In the genomic region with DNA sequence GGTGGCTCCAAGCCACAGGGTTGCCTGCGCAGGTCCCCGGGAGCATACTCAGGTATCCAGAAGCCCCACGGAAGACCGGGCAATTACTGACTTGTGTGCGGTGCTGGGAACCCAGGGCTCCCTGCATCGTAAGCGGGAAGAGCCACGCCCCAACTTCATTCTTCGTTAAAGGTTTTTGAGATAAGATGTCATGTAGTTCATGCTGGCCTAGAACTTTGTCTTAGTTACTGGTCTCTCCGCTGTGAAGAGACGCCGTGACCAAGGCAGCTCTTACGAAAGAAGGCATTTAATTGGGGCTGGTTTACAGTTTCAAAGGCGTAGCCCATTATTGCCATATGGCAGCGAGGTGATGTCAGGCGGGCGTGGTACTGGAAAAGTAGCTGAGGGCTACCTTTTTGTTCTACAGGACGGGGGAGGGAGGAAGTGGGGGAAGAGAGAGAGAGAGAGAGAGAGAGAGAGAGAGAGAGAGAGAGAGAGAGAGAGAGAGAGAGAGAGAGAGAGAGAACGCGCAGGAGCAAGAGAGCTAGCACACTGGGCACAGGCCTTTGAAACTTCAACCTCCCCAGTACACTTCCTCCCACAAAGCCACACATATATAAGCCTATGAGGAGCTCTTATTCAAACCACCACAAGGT, we compare ENCODE assay signal across 9 mouse cellular contexts. TPM values are rescaled to one million over a fixed set of nuclear protein-coding genes. Genes with fewer than 3 reads are reported as not detected.
DNase-seq lines count a peak whose midpoint lies in the region; ATAC-seq and TF ChIP-seq lines count a peak whose summit lies in the region.
"Had no signal": no experiment of that assay in that cellular context is flagged by ENCODE, and none has a peak within 500 bp of the region (broad histone marks: within the 10 kb centered on the region; RNA-seq: fewer than 3 reads in every experiment).

No protein-coding gene starts in this region.

- ATAC-seq in neural tube, embryonic 13.5 days (ENCODE audit: low read depth) = no peak
- ATAC-seq in limb, embryonic 14.5 days (ENCODE audit: low FRiP score, low read depth) = 0 out of 2 replicates have a peak, but pooled peaks have one; percentile 31

- 0 out of 2 replicates have a peak overlapping the region, but pooled peaks have one; percentile 5 for H3K4me2 ChIP-seq in neural tube, embryonic 13.5 days
- H3K4me2 ChIP-seq in limb, embryonic 14.5 days (replicated peaks; ENCODE audit: low read depth, low read length, severe bottlenecking) = peak overlapping the region; percentile 39

- intact Hi-C loops in left cerebral cortex, postnatal 10 days (cut with DNase I) = no loop called here

- peaks cover 20% of the 10 kb centered on the region for H3K36me3 ChIP-seq in neural tube, embryonic 13.5 days
- H3K36me3 ChIP-seq in embryonic facial prominence, embryonic 10.5 days (replicated peaks) = peaks cover 27% of the 10 kb centered on the region
- peaks cover 25% of the 10 kb centered on the region for H3K36me3 ChIP-seq in limb, embryonic 14.5 days (ENCODE audit: control insufficient read depth, insufficient read depth, low read length)

- no peak overlapping the region for H3K27ac ChIP-seq in neural tube, embryonic 13.5 days (replicated peaks)
- peak overlapping the region; percentile 35; the same call in 1 of the 2 replicates for H3K27ac ChIP-seq in embryonic facial prominence, embryonic 10.5 days (replicated peaks)
- peak overlapping the region; percentile 43; the same call in 1 of the 2 replicates for H3K27ac ChIP-seq in limb, embryonic 14.5 days (replicated peaks; ENCODE audit: low read depth, low read length)

- DNase-seq in neural tube, embryonic 10.5 days (ENCODE audit: extremely low spot score, low spot score) = no peak
- DNase-seq in embryonic facial prominence, embryonic 10.5 days (ENCODE audit: low spot score) = no peak
- peak; percentile 57 for DNase-seq in limb, embryonic 14.5 days (ENCODE audit: low spot score)
- DNase-seq in thymus, postnatal 25 days = peak; percentile 53
- DNase-seq in left cerebral cortex, postnatal 10 days (ENCODE audit: extremely low spot score in 1 of 2, low spot score in 2 of 2) = no peak
- DNase-seq in left cerebral cortex, adult 11 months (ENCODE audit: low spot score) = no peak
- no peak for DNase-seq in adipocyte (ENCODE audit: low spot score)
- DNase-seq: gastrocnemius, postnatal 36 days had no signal

- H3K9ac ChIP-seq in neural tube, embryonic 13.5 days = no peak overlapping the region
- H3K9ac ChIP-seq in limb, embryonic 14.5 days (ENCODE audit: low read depth, low read length, severe bottlenecking) = no peak overlapping the region

- TF ChIP-seq POLR2A in limb, embryonic 14.5 days (IDR thresholded peaks at IDR 0.05; ENCODE audit: borderline replicate concordance, extremely low read depth, insufficient read depth, insufficient read length) = no peak

- WGBS in neural tube, embryonic 13.5 days = 61% methylated on average over 20 of the region's 20 CpGs
- 61% methylated on average over 20 of the region's 20 CpGs for WGBS in embryonic facial prominence, embryonic 10.5 days
- 26% methylated on average over 20 of the region's 20 CpGs for WGBS in limb, embryonic 14.5 days

- H3K4me3 ChIP-seq in neural tube, embryonic 13.5 days = no peak overlapping the region
- H3K4me3 ChIP-seq in embryonic facial prominence, embryonic 10.5 days = peak overlapping the region; percentile 25; the same call in 1 of the 2 replicates
- H3K4me3 ChIP-seq in limb, embryonic 14.5 days (replicated peaks; ENCODE audit: low read length) = no peak overlapping the region; the same call in 1 of the 2 replicates

- no peaks in the 10 kb centered on the region for H3K27me3 ChIP-seq in neural tube, embryonic 13.5 days
- no peaks in the 10 kb centered on the region for H3K27me3 ChIP-seq in embryonic facial prominence, embryonic 10.5 days (replicated peaks; ENCODE audit: low read depth, poor library complexity, severe bottlenecking)
- H3K27me3 ChIP-seq in limb, embryonic 14.5 days (ENCODE audit: control insufficient read depth, insufficient read depth, low read length) = no peaks in the 10 kb centered on the region

- H3K9me3 ChIP-seq in neural tube, embryonic 13.5 days = no peaks in the 10 kb centered on the region
- no peaks in the 10 kb centered on the region for H3K9me3 ChIP-seq in embryonic facial prominence, embryonic 10.5 days
- H3K9me3 ChIP-seq in limb, embryonic 14.5 days (ENCODE audit: control insufficient read depth, low read length) = no peaks in the 10 kb centered on the region

- H3K4me1 ChIP-seq in neural tube, embryonic 13.5 days (replicated peaks) = peaks cover under 1% of the 10 kb centered on the region; the same call in 1 of the 2 replicates
- H3K4me1 ChIP-seq in embryonic facial prominence, embryonic 10.5 days = peaks cover 26% of the 10 kb centered on the region
- H3K4me1 ChIP-seq in limb, embryonic 14.5 days (ENCODE audit: control insufficient read depth, insufficient read depth, low read length) = peaks cover 22% of the 10 kb centered on the region

RNA-seq across cellular contexts. Expression of a gene that starts 7.7 kb away (rescaled TPM):
- 72.2 and 73.4 TPM in 2 replicates for polyA plus RNA-seq in neural tube, embryonic 13.5 days (2015; fragmentation: Nextera tagmentation; extraction: Ambion mirVana)
- polyA plus RNA-seq in embryonic facial prominence, embryonic 10.5 days (2016; fragmentation: Nextera tagmentation; extraction: Ambion mirVana) = 141 and 149 TPM in 2 replicates
- polyA plus RNA-seq in limb, embryonic 14.5 days (2012; rRNA removed) = 62.5 and 80.3 TPM in 2 replicates
- 91.5 and 95.6 TPM in 2 replicates for polyA plus RNA-seq in limb, embryonic 14.5 days (2014; fragmentation: Nextera tagmentation; extraction: Ambion mirVana)
- 10 to 100 TPM; 25.3 to 27.8 TPM for total RNA-seq in left cerebral cortex, postnatal 10 days (2021)

RNA-seq across cellular contexts. Expression of a gene that starts 18.9 kb away (rescaled TPM):
- polyA plus RNA-seq in neural tube, embryonic 13.5 days (2015; fragmentation: Nextera tagmentation; extraction: Ambion mirVana) = 0.15 TPM in 1 of 2 replicates, not detected in the other
- not detected in 2 replicates for polyA plus RNA-seq in embryonic facial prominence, embryonic 10.5 days (2016; fragmentation: Nextera tagmentation; extraction: Ambion mirVana)
- polyA plus RNA-seq in limb, embryonic 14.5 days (2012; rRNA removed) = 0.11 and 0.36 TPM in 2 replicates
- 0.17 and 0.80 TPM in 2 replicates for polyA plus RNA-seq in limb, embryonic 14.5 days (2014; fragmentation: Nextera tagmentation; extraction: Ambion mirVana)
- 10 to 100 TPM; 10.9 to 12.4 TPM for total RNA-seq in left cerebral cortex, postnatal 10 days (2021)
- total RNA-seq: gastrocnemius, postnatal 36 days had no signal

RNA-seq across cellular contexts. Expression of a gene that starts 23.1 kb away (rescaled TPM):
- polyA plus RNA-seq in neural tube, embryonic 13.5 days (2015; fragmentation: Nextera tagmentation; extraction: Ambion mirVana) = 0.49 TPM in 1 of 2 replicates, not detected in the other
- 0.11 and 0.39 TPM in 2 replicates for polyA plus RNA-seq in embryonic facial prominence, embryonic 10.5 days (2016; fragmentation: Nextera tagmentation; extraction: Ambion mirVana)
- 4.1 and 4.8 TPM in 2 replicates for polyA plus RNA-seq in limb, embryonic 14.5 days (2012; rRNA removed)
- polyA plus RNA-seq in limb, embryonic 14.5 days (2014; fragmentation: Nextera tagmentation; extraction: Ambion mirVana) = 2.7 and 3.5 TPM in 2 replicates
- total RNA-seq in left cerebral cortex, postnatal 10 days (2021) = 1 to 10 TPM; 1.5 to 2.6 TPM

RNA-seq across cellular contexts. Expression of a gene that starts 30.4 kb away (rescaled TPM):
- 2.0 and 3.2 TPM in 2 replicates for polyA plus RNA-seq in neural tube, embryonic 13.5 days (2015; fragmentation: Nextera tagmentation; extraction: Ambion mirVana)
- polyA plus RNA-seq in embryonic facial prominence, embryonic 10.5 days (2016; fragmentation: Nextera tagmentation; extraction: Ambion mirVana) = 2.4 and 4.3 TPM in 2 replicates
- polyA plus RNA-seq in limb, embryonic 14.5 days (2012; rRNA removed) = 47.9 and 56.9 TPM in 2 replicates
- 18.2 and 19.1 TPM in 2 replicates for polyA plus RNA-seq in limb, embryonic 14.5 days (2014; fragmentation: Nextera tagmentation; extraction: Ambion mirVana)
- total RNA-seq in left cerebral cortex, postnatal 10 days (2021) = 1 to 10 TPM; 4.2 to 5.3 TPM

Comparison
In these comparisons a context has a peak if more than half of its experiments do, and no peak if none do; other contexts are left out.
1. DNase-seq: peak in limb, embryonic 14.5 days (single experiment) and thymus, postnatal 25 days (single experiment); none in neural tube, embryonic 10.5 days (single experiment), embryonic facial prominence, embryonic 10.5 days (single experiment), left cerebral cortex, postnatal 10 days (0 of 2), left cerebral cortex, adult 11 months (single experiment) and adipocyte (single experiment).